Mouse (Mus musculus): ENCODE data around the gene Pla2g6.

The Pla2g6 gene

GRCm38 (mm10) chr15:79277728-79278127, 50.5 kb downstream of the Pla2g6 start:
- DNase-seq (ENCODE audit: low spot score in 2 of 2), result no peak

GRCm38 (mm10) chr15:79273020-79273419, 55.2 kb downstream of the Pla2g6 start:
- no peak for DNase-seq (ENCODE audit: low spot score in 2 of 2)

DNA sequence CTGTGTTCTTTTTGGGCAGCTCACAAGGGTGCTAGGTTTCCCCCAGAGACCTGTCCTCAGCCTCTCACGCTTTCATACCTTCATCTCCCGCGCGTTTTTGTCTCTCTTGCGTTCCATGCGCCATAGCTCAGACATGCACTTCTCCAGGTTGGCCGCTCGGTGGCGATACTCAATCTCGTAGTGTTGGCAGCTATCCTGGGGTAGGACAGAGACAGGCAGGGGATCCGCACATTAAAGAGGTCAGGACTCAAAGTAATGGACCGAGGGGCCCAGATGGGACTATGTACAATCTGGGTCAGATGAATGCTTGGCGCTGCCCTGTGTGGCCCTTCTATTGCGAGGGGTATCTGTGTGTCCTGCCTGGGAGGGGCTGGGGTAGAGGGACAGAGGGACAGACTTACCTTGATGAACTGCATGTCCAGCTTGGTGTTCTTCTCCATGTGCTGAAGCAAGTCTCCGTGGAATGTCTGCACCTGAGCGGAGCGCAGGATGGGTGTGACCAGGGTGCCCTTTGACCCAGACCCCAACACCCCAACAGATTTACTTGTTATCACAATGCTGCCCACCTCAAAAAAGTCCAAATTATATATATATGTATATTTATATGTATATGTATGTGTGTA, 57.0 kb downstream of the Pla2g6 start:
- peak; percentile 35 to 53 for DNase-seq (ENCODE audit: low spot score in 2 of 2)

GRCm38 (mm10) chr15:79270317-79271123, 57.7 kb downstream of the Pla2g6 start:
- peak; percentile 51 to 63 for DNase-seq (ENCODE audit: low spot score in 2 of 2)

DNA sequence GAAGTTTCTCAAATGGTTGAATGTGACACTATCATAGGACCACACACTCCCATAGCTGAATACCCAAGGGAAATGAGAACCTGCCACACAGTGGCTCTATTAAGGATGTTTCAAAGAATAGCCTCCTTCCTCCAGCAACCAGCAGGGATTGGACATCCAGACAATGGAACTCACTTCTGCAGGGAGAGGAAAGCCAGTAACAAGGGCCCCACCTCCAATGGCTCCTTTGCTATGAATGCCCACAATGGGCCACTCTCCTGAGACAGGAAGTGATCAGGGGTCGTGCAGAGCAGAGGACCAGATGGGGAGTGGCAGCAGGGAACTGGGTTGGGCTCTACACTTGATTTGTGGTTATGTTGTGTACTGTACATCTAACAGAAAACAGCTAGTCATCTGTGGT, 59.7 kb downstream of the Pla2g6 start:
- DNase-seq (ENCODE audit: low spot score in 2 of 2), result no peak

DNA sequence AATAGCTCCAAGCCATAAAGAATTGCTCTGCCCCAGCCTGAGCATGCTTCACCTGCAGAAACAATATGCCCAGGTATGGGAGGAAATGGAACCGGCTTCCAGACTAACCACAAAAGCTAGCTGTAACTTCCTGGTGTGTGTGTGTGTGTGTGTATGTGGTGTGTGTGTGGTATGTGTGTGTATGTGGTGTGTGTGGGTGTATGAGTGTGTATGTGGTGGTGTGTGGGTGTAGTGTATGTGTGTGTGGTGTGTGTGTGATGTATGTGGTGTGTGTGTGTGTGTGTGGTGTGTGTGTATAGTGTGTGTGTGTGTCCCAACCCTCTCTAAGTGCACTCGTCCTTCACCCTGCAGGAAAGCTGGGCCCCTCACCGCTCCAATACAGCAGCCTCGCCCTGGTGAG, 62.8 kb downstream of the Pla2g6 start:
- DNase-seq (ENCODE audit: low spot score in 2 of 2), result no peak

GRCm38 (mm10) chr15:79263726-79264125, 64.5 kb downstream of the Pla2g6 start:
- DNase-seq (ENCODE audit: low spot score in 2 of 2), result no peak

- DNase-seq (ENCODE audit: low spot score in 2 of 2), result no peak
These were observed 65.3 kb downstream of the Pla2g6 start for GRCm38 (mm10) chr15:79262786-79263309.

DNA sequence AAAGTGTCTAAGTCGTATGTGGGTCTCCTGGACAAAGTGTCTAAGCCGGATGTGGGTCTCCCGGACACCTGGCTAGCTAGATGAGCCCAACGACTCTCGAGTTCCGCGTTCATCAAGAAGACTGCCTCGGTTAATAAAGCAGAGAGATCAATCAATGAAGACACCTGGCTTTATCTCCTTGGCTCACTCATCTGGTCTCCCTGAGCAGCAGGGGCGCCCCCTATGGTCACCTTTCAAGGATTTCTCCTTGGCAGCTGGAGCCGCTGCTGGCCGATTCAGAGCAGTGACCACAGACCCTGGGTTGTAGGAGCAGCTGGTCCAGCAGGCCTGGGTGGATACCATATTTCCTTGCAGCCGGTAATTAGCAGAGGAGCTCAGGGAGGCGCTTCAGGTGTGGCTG, 65.8 kb downstream of the Pla2g6 start:
- peak in 1 of 2 experiments; percentile 25 for DNase-seq (ENCODE audit: low spot score in 2 of 2)

GRCm38 (mm10) chr15:79261757-79262156, 66.4 kb downstream of the Pla2g6 start:
- no peak for DNase-seq (ENCODE audit: low spot score in 2 of 2)

DNA sequence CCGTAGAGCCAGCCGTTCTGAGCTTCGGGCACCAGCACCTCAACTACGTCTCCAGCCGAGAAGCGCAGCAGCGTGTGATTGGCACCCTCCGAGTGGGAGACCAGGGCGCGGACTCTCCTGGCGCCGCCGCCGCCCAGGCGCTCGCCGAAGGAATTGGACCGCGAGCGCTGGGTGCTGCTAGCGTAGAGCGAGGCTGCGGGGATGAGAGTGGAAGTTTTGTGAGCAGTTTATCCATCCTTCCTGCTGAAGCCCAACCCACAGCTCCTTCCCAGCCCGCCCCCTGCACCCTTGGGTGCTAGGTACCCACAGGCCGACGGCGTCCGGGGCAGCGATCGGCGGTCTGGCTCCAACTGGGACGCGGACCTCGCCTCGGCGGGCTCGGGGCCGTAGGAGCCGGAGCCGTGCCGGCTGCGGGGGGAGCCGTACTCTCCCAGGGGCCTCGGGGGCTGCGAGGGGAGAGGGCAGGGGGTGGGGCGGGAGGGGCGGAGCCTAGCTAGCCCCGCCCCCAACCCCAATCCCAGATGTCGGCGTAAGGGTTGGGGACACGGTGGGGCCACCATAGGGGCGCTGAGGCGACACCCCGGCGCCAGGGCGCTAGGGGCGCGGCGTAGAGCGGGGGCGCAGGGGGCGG, 67.0 kb downstream of the Pla2g6 start:
- peak; percentile 51 to 53 for DNase-seq (ENCODE audit: low spot score in 2 of 2)

DNA sequence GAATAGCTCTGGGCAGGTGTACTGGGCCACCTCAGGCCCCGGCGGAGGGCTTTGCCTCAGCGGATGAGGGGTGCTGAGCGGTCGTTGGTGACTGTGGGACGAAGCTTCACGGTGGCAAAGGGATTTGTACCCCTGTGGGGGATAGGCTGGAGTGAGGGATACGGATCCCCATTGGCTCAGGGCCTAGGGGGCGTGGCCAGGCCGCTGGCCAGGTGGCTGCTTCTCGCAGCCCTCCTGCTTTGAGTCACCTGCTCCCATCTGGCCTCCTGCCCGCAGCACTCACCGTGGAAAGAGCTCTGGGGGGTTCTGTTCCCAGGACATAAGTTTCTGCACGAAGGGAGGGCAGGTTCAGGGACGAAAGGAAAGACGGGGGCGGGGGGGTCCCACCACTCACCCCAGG, 69.7 kb downstream of the Pla2g6 start:
- no peak for DNase-seq (ENCODE audit: low spot score in 2 of 2)

- no peak for DNase-seq (ENCODE audit: low spot score in 2 of 2)
These were observed 73.5 kb downstream of the Pla2g6 start, which contains the start of gene Slc16a8 for GRCm38 (mm10) chr15:79254661-79255060. Gene Slc16a8 (minus strand): TSS chr15:79254761.

GRCm38 (mm10) chr15:79252580-79252979, 75.6 kb downstream of the Pla2g6 start:
- DNase-seq (ENCODE audit: low spot score in 2 of 2), result no peak

DNA sequence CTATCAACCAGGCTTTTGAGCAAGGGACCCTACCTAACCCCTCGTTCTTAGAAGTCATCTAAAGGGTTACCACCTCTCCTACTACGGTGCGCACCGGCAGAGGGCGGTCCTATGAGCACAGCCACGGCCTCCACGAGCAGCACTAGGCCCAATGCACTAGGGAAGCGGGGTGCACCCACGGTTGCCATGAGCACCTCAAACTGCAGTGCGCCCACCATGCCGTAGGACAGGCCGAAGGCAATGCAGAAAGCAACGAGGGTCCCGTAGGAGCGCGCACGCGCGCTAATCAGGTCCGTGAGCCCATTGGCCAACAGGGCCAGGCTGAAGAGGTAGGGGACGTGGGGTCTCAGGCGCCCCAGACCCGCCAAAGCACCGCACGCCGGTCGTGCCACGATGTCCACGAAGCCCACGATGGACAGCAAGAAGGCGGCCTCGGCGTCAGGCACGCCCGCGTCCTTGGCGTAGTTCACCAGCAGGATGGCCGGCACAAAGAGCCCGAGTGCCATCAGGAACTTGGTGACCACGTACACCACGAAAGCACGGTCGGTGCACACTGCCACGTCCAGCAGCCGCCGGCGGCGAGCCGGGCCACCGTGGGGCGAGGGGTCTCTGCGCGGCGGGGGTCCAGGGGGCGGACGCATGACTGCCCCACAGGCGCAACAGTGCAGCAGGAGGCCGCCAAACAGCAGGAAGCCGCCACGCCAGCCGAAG, 76.3 kb downstream of the Pla2g6 start:
- DNase-seq (ENCODE audit: low spot score in 2 of 2), result peak; percentile 28 to 41

- DNase-seq (ENCODE audit: low spot score in 2 of 2), result no peak
These were observed 77.0 kb downstream of the Pla2g6 start for GRCm38 (mm10) chr15:79251168-79251567.

DNA sequence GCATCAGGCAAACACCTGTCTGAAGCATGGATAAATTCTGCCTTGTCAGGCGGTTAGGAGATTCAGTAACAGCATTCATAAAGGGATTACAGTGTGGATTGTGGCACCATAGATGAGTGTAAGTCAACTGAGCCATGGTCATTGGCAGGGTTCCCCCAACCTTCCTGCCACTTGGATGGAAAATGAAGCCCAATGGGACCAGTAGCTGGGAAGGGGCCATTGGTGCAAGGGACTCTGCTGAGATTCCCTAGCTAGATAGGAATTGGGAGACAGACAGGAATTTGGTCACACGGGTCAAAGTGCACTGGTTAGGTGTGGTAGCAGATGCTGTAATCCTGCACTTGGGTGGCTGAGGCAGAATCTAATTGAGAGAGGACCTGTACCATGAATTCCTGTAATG, 78.0 kb downstream of the Pla2g6 start:
- no peak for DNase-seq (ENCODE audit: low spot score in 2 of 2)

DNA sequence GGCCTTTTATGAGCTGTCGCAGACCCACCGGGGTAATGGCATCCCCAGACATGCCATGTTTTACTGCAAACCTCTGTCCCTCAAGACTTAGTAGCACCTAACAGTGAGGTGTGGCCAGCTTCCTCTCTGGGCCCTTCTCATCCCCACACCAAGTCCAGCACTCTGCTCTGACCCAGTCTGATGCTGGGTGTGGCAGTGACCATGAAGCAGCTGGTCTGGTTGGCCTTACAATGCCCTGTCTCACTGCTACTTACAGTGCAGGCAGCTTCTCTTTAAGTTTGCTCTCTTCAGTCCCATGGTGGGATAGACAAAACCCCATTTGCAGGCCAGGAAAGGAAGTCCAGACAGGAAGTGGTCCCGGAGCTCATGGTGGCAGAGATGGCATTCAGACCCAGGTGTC, 82.9 kb downstream of the Pla2g6 start:
- no peak for DNase-seq (ENCODE audit: low spot score in 2 of 2)

DNA sequence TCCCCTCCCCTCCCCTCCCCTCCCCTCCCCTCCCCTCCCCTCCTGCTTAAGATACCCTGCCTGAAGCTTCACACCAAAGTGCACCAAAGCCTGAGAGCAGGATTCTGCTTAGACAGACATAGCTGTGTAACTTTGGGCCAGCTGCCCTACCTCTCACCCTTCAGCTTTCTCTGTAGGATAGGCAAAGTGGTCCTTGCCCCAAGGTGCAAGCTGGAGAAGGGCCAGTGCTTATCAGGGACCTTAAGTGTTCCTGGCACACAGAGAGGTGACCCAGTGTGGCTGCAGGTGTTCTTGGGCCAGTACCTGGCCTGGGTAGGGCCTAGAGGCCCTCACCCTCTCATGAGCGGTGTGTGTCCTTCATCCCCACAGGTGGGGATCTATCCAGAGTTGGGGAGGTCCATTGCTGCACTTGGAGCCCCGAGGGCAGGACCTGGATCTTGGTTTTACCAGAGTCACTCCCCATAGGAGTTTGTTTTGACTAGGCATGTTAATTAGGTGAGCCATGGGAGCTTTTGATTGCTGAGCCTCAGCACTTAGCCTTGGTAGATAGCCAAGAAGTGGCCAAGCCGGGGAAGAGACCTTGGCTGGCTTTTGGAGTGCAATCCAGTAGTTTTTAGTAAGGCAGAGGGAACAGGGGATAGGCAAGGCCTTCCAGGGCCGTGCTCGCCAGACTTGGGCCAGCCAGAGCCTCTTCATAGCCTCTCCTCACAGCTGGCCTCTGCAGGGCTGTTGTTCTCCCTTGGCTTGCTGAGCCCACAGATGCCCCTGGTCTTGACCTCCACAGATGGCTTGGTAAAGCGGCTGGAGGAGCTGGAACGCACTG, 83.9 kb downstream of the Pla2g6 start:
- DNase-seq (ENCODE audit: low spot score in 2 of 2), result no peak

DNA sequence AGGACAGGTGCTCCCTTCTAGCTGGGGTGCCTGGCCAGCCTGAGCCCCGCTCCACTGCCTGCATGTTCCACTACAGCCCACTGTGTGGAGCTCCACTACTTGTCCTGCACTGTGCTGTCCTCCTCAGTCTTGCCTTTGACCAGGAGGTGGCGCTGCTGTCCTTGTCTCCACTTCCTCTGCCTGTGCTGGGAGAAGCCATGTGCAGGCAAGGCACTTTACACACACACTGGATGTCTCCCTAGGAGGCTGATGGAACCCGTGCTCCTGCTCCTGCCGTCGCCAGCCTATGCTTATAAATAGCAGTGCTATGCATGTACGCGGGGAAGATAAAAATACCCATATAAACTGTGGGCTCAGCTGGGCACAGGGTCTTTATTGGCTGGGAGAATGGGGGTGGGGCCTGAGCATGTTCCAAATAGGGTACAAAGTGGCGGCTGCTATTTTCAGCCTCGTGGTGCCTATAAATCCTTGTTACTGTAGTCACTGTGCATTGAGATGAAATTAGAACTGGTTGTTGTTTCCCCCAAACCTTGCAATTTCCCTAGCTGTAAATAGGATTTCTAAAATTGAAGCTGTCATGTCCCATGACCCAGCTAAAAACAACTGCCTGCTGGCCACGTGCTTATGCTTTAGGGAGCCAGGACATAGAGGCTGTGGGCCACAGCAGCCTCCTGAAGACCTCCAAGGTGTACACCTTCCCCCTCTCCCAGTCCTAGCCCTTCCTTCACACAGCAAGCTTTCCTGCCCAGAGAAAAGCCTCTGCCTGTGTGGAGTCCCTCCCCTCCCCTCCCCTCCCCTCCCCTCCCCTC, 84.8 kb downstream of the Pla2g6 start:
- DNase-seq (ENCODE audit: low spot score in 2 of 2), result peak; percentile 99

Measured in right cerebral cortex, adult 2 months (tissue).